Mouse (Mus musculus) left cerebral cortex, postnatal 10 days (tissue): ENCODE measurements around the gene Zfp821. TPM values are rescaled to one million over a fixed set of nuclear protein-coding genes. Genes with fewer than 3 reads are reported as not detected.

Experiments
- DNase-seq, 2 experiments: peaks; one replicate each; pipeline ENCODE4 v3.0.0; 2021 to 2022; ENCODE audit warnings: low spot score in 2 of 2, mixed read lengths in 1 of 2; ENCODE audit errors: extremely low spot score in 1 of 2
- intact Hi-C: fragments of 180-260 bp; cut with DNase I; formaldehyde crosslinking; loops from one replicate; pipeline ENCODE4 v1.15.1; 2025
- total RNA-seq, 2 experiments: library from RNA; stranded (reverse); gene quantifications; 2 replicates each; pipeline ENCODE4 v1.2.3; 2021

Zfp821 gene
- total RNA-seq: 10 to 100 TPM; 64.8 to 69.0 TPM

GRCm38 (mm10) chr8:109705320-109706075, at the start of gene Zfp821:
Gene Zfp821 (plus strand): TSS chr8:109705546.
- intact Hi-C loops: no loop called here

DNA sequence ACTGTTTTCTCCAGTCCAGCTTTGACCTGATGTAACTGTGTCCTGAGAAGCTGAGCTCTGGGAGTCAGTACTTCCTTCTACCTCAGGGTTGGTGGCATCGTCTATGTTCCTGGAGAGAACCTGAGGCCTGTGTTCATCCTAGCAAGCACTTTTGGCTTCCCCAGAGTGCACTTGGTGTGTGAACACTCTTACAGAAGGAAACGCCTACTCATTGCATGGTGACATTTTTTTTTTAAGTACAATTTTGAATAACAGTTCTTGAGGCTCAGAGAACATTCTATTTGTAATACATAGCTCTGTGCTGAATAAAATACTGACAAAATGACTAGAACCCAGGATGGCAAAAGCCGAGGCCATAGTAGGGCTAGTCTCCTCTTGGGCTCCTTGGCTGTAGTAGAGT, 48.5 kb upstream of the Zfp821 start:
- intact Hi-C loops: no loop called here
- no peak for DNase-seq

More at GRCm38 (mm10) chr8:109705320-109706075, at the start of gene Zfp821:
- peak; percentile 87 to 96 for DNase-seq

DNA sequence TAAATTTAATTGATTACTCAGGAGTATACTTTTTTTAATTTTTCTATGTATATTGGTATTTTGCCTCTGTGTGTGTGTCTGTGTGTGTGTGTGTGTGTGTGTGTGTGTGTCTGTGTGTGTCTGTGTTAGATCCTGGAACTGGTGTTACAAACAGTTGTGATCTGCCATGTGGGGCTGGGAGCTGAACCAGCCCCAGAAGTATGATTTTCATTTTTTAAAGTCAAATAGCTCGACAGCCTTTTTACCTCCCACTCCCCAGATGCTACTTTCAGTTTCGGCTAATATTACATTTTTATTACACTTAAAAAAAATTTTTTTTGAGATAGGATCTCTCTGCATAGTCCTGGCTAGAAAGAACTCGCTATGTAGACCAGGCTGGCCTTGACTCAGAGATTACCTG, 43.0 kb upstream of the Zfp821 start:
- DNase-seq: no peak
- intact Hi-C loops: no loop called here

DNA sequence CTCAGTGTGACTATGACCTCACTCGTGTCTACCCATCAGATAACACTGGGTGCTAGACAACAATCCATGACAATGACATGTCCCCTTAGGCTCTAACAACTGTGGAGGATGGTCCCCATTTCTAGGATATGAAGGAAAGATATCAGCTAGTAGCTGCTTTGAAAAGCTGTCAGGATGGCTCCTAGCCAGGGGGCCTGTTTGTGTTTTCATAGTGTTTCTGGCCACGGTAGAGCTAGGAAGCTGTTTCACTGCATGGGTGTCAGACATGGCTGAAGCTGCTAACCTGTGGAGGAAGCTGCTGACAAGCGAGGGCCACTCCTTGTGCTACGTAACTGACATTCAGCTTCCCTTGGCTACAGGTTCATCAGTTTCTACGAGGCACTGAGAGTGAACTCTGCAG, 38.7 kb upstream of the Zfp821 start:
- intact Hi-C loops: no loop called here
- no peak for DNase-seq

DNA sequence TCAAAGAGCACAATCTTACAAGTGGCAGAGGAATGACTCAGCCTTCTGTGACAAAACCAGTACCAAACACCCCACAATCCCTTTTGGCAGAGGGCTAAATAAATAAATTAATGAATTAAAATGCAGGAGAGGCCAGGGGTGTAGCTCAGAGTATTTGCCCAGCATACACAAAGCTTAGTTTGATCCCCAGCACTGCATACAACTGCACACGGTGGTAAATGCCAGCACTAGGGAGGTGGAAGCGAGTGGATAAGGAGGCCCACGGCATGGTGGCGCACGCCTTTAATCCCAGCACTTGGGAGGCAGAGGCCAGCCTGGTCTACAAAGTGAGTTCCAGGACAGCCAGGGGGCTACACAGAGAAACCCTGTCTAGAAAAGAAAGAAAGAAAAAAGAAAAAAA, 32.7 kb upstream of the Zfp821 start:
- intact Hi-C loops: no loop called here
- no peak for DNase-seq

- DNase-seq: no peak
- intact Hi-C loops: no loop called here
Observed at GRCm38 (mm10) chr8:109673596-109673995, 31.8 kb upstream of the Zfp821 start.

DNA sequence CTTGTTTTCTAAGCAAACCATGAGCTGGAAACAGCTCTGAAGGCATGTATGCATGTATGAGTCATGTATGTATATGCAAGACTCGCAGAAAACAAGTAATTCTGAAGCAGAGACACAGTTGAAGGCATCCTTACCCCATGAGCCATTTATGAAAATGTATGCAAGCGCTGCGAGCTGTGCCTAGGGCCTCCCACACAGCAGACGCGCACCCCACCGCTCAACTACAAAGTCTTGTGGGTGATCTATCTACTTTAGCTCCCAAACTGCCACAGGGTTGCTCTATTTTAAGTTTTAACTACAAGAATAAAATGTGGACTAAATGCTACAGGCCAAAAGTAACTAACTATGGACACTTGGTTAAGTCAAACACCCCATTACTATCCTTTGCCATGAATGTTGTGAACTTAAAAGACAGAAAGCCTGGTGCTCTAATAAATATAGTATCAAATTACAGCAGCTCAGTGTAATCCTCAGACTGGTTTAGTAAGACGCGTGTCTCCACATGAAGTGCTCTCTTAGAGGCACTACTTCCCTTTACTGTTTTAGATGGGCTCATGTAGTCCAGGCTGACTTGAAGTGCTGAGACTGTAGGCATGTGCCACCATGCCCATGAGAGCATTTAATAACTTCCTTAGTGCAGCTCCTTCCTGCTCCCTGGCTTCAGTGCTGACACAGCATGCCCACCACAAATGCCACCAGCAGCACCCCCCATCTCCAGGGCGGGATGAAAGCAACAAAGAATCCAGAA, 29.3 kb upstream of the Zfp821 start:
- intact Hi-C loops: no loop called here
- DNase-seq: peak in 1 of 2 experiments; percentile 27

DNA sequence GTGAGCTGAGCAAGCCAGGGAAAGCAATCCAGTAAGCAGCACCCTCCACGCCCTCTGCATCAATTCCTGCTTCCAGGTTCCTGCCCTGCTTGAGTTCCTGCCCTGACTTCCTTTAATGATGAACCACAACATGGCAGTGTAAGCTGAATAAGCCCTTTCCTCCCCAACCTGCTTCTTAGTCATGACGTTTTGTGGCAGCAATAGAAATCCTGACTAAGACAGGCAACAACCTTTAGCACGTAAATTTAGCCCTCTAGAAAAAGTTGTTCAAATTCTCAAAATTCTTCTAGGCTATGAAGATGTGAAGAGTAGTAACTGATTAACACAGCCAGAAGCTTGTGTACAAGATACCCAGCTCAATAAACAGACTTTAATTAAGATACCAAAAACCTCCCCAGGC, 23.8 kb upstream of the Zfp821 start:
- no peak for DNase-seq
- intact Hi-C loops: no loop called here

GRCm38 (mm10) chr8:109682120-109682519, 23.2 kb upstream of the Zfp821 start:
- no peak for DNase-seq
- intact Hi-C loops: no loop called here

- intact Hi-C loops: no loop called here
- DNase-seq: no peak
Observed at GRCm38 (mm10) chr8:109687248-109687647, 18.1 kb upstream of the Zfp821 start.

DNA sequence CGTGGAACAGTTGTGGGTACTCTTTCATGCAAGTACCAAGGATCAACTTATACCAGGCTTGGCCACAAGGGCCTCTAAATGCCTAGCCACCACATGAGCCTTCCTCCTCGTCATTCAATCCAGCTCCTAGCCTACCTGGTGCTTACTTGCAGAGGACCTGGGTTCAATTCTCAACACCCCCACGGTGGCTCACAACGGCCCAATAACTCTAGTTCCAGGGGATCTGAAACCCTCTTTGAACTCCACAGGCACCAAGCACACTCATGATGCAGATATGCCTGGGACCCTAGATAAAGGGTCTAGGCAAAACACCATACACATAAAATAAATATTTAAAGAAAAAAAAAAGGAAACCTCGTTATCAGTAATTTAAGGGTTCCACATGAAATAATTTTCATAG, 13.6 kb upstream of the Zfp821 start:
- DNase-seq: no peak
- intact Hi-C loops: loop anchor here (2.0 kb wide), 1 partner anchor 83 kb away; the partner anchor contains the start of gene Dhodh

DNA sequence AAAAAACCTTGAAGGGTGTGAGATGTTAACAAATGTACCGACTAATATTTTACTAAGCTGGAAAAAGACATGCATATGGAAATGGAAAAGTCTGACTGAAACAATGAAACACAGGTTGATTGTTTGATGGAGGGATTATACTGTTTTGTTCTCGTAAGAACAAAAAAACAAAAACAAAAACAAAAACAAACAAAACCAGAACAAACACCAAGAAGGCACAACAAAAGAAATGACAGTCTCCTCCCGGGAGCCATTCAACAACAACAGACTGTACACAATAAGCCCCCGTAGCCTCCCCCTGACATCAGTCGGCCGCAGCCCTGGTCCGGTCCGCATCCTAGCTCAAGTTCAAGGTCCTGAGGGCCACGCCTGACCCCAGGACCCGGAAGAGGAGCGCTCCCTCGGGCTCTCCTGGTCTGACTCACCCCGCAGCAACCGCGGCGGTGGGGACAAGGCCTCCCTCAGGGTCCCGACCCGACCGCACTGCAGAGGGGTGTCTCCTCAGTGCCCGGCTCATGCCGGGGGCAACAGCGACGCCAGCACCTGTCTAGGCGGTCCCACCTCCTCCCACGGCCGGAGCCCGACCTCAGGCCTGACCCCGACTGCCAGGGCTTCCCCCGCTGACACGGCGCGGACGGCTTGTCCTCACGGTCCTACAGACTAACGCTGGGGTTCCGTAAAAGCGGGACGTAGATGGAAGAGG, 12.8 kb upstream of the Zfp821 start:
- intact Hi-C loops: loop anchor here (2.0 kb wide), 1 partner anchor 84 kb away; the partner anchor contains the start of gene Dhodh
- peak in 1 of 2 experiments; percentile 71 for DNase-seq

DNA sequence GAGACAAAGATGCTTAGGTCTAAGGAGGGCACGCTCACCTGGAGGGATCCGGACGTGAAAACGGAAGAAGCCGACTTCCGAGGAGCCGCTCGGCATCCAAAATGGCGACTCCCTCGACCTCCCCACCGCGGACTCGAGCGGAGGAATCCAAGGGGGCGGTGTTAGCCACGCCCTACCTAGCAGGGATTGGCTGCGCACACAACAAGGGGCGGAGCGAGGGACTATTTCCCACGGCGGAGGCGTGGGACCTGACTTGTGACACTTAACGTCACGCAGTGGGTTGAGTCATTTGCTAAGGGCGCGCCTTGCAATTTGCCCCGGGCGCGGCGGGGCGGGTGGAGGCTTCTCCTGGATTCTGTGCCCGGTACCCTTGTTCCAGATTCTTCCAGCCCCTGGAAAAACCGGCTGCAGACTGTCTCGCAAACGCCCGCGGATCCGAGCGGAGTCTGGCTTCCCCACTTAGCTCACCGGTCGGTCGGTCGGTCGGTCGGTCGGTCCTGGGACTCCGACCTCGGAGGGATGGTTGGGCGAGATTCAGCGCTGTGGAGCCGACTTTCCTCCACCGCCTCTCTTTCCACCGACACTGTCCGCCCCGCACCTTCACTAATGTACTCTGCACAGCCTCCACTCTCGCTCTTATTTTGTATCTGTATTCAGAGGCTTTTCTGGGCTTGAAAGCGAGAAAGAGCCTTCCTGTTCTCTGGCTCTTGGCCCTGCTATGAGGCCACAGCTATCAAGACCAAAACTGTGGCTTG, 12.0 kb upstream of the Zfp821 start, which contains the start of gene Ist1:
Gene Ist1, minus strand, starts transcription at position 115 of the 755 bp plus-strand sequence.
- intact Hi-C loops: loop anchor here (2.0 kb wide), 1 partner anchor 85 kb away; the partner anchor contains the start of gene Dhodh
- peak; percentile 97 to 99 for DNase-seq

DNA sequence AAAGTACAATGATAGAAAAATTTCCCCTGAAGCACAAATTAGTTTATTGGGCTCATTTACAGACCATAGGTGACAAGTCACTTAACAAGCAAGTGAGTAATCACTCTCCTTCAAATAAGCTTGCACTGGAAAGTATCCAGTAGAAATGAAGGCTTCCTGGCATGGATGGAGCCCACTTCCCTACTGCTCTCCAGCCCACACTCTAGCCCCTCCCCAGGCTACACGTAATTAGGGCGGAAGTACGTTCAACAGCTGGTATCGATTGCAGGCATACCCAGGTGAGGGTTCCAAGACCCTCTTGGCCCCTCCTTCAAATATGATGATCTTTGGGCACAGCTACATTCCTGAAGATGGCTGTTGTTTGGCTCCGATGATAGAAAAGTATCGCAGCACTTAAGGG, 11.2 kb upstream of the Zfp821 start:
- intact Hi-C loops: no loop called here
- DNase-seq: no peak

DNA sequence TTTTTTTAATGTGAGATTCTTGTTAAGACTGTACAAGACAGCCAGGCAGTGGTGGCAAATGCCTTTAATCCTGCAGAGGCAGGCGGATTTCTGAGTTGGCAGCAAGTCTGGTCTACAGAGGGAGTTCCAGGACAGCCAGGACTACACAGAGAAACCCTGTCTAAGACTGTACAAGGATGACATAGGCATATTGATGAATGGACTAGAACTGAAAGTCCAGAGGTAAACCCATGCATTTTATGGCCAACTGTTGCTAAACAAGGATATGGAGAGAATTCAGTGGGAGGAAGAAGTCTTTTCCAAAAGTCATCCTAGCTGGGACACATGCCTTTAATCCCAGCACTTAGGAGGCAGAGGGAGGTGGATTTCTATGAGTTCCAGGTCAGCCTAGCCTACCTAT, 7.6 kb upstream of the Zfp821 start:
- intact Hi-C loops: no loop called here
- no peak for DNase-seq

- intact Hi-C loops: no loop called here
- DNase-seq: no peak
Observed at GRCm38 (mm10) chr8:109698477-109698876, 6.9 kb upstream of the Zfp821 start.

GRCm38 (mm10) chr8:109704565-109705319, 604 bp upstream of the Zfp821 start:
- intact Hi-C loops: no loop called here
- no peak for DNase-seq
